Mouse (Mus musculus) liver, embryonic 14.5 days (tissue): ENCODE results near the gene Prdm11.

Experiments
- CTCF ChIP-seq: IDR thresholded peaks from 2 replicates; pipeline ENCODE4 v1.5.1; 2016; ENCODE audit warnings: antibody characterized with exemption, low read depth, control low read depth
- EP300 ChIP-seq: IDR thresholded peaks from 2 replicates; pipeline ENCODE4 v1.6.1; 2016; ENCODE audit warnings: antibody characterized with exemption, low read depth

- TF ChIP-seq EP300 = no peak
- TF ChIP-seq CTCF = no peak
Measured at GRCm38 (mm10) chr2:93035631-93036030, 10.3 kb downstream of the Prdm11 start.
